Mouse (Mus musculus): ENCODE results near the gene Trpc3. TPM values are rescaled to one million over a fixed set of nuclear protein-coding genes. Genes with fewer than 3 reads are reported as not detected.

Trpc3 gene
- polyA plus RNA-seq (2014; fragmentation: Illumina TruSeq; extraction: RNeasy Lipid Tissue Mini Kit (QIAGEN cat#74804); ENCODE audit: low replicate concordance), result 2.6 TPM

GRCm38 (mm10) chr3:36689392-36690291 lies at the start of gene Trpc3:
TSS of gene Trpc3 (minus strand) at chr3:36690167.

DNA sequence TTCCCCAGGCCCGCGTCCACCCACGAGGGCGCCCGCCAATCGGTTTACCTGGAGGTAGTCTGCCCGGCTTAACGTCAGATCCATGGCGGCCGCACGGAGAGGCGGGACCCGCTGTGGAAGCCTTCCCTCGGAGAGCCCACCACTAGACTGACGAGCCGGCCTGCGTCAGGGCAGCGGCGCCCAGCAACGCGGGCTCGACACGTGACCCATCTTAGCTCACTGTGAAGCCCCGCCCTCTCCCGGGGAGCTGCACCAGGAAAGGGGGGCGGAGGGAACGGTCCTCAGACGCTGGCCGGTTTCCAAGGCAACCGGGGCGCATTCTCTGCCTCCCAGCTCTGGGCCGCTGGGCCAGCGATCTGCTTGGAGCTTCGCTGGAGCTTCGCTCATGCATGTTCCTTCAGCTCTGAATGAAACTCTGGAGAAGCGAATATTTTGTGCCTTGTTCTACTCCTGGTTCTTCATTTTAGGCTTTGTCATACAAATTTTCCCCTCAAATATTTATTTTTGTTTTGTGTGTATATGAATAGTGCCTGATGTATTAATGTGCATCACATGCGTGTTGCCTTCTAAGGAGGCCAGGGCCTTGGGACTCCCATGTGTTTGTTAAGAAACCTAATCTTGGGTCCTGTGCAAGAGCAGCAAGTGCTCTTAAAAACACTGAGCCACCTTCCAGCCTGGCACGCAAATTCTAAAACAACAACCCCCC lies 76.6 kb downstream of the Trpc3 start, which contains the start of gene Bbs7:
Gene Bbs7 (minus strand): TSS at position 276 of the 706 bp plus-strand sequence.

GRCm38 (mm10) chr3:36571827-36572378 lies 118.1 kb downstream of the Trpc3 start, which contains the start of gene Ccna2:
TSS of gene Ccna2 (minus strand) at chr3:36572150.

Other genes with a start within 250 kb of the Trpc3 start
- gene Anxa5, start 214.3 kb downstream of the Trpc3 start, polyA plus RNA-seq (2014; fragmentation: Illumina TruSeq; extraction: RNeasy Lipid Tissue Mini Kit (QIAGEN cat#74804); ENCODE audit: low replicate concordance), result 38.9 TPM
- not detected for gene 1810062G17Rik, start 214.2 kb downstream of the Trpc3 start, polyA plus RNA-seq (2014; fragmentation: Illumina TruSeq; extraction: RNeasy Lipid Tissue Mini Kit (QIAGEN cat#74804); ENCODE audit: low replicate concordance)
- gene Gm11549, start 168.4 kb downstream of the Trpc3 start, polyA plus RNA-seq (2014; fragmentation: Illumina TruSeq; extraction: RNeasy Lipid Tissue Mini Kit (QIAGEN cat#74804); ENCODE audit: low replicate concordance), result not detected
- 118 TPM for gene Exosc9, start 137.6 kb downstream of the Trpc3 start, polyA plus RNA-seq (2014; fragmentation: Illumina TruSeq; extraction: RNeasy Lipid Tissue Mini Kit (QIAGEN cat#74804); ENCODE audit: low replicate concordance)
- 115 TPM for gene Ccna2, start 118.0 kb downstream of the Trpc3 start, polyA plus RNA-seq (2014; fragmentation: Illumina TruSeq; extraction: RNeasy Lipid Tissue Mini Kit (QIAGEN cat#74804); ENCODE audit: low replicate concordance)
- 3.1 TPM for gene Bbs7, start 76.7 kb downstream of the Trpc3 start, polyA plus RNA-seq (2014; fragmentation: Illumina TruSeq; extraction: RNeasy Lipid Tissue Mini Kit (QIAGEN cat#74804); ENCODE audit: low replicate concordance)
- 123 TPM for gene 4932438A13Rik, start 172.9 kb upstream of the Trpc3 start, polyA plus RNA-seq (2014; fragmentation: Illumina TruSeq; extraction: RNeasy Lipid Tissue Mini Kit (QIAGEN cat#74804); ENCODE audit: low replicate concordance)

All from small intestine, adult 10 weeks (tissue).